Mouse (Mus musculus): ENCODE results near the gene Gmpr2. TPM values are rescaled to one million over a fixed set of nuclear protein-coding genes. Genes with fewer than 3 reads are reported as not detected.
A peak's percentile ranks its signal among the peaks of the same experiment; 100 is the strongest.

Gene Gmpr2
- total RNA-seq, 2 experiments from 2014 or later, result 16.4 to 18.5 TPM

GRCm38 (mm10) chr14:55672741-55673060 is 960 bp downstream of the Gmpr2 start:
- no peak for DNase-seq
- intact Hi-C loops (cut with DNase I), result no loop called here

GRCm38 (mm10) chr14:55677615-55678014 is 5.9 kb downstream of the Gmpr2 start:
- no peak for DNase-seq
- intact Hi-C loops (cut with DNase I), result no loop called here

- DNase-seq, result peak; percentile 94 to 96
- intact Hi-C loops (cut with DNase I), result loop anchor here (1.0 to 2.0 kb wide), 2 partner anchors 39 to 62 kb away; no protein-coding TSS in a partner anchor
These were observed 9.7 kb downstream of the Gmpr2 start, which contains the start of gene Tinf2 for GRCm38 (mm10) chr14:55681160-55682117. Gene Tinf2, minus strand, starts transcription at chr14:55681820.

GRCm38 (mm10) chr14:55682118-55682493 is 10.4 kb downstream of the Gmpr2 start:
- intact Hi-C loops (cut with DNase I), result loop anchor here (1.0 to 2.0 kb wide), 2 partner anchors 39 to 61 kb away; no protein-coding TSS in a partner anchor
- DNase-seq, result no peak

GRCm38 (mm10) chr14:55689433-55689832 is 17.7 kb downstream of the Gmpr2 start:
- intact Hi-C loops (cut with DNase I), result no loop called here
- no peak for DNase-seq

GRCm38 (mm10) chr14:55697226-55697625 is 25.5 kb downstream of the Gmpr2 start:
- intact Hi-C loops (cut with DNase I), result no loop called here
- no peak for DNase-seq

GRCm38 (mm10) chr14:55701131-55701530 is 29.4 kb downstream of the Gmpr2 start:
- intact Hi-C loops (cut with DNase I), result no loop called here
- no peak for DNase-seq

- no peak for DNase-seq
- intact Hi-C loops (cut with DNase I), result no loop called here
These were observed 31.0 kb downstream of the Gmpr2 start for GRCm38 (mm10) chr14:55702761-55703160.

- intact Hi-C loops (cut with DNase I), result no loop called here
- no peak for DNase-seq
These were observed 34.4 kb downstream of the Gmpr2 start for GRCm38 (mm10) chr14:55706051-55706600.

- no peak for DNase-seq
- intact Hi-C loops (cut with DNase I), result no loop called here
These were observed 35.7 kb downstream of the Gmpr2 start for GRCm38 (mm10) chr14:55707397-55707796.

GRCm38 (mm10) chr14:55709509-55709908 is 37.8 kb downstream of the Gmpr2 start:
- no peak for DNase-seq
- intact Hi-C loops (cut with DNase I), result no loop called here

GRCm38 (mm10) chr14:55711786-55712185 is 40.0 kb downstream of the Gmpr2 start:
- intact Hi-C loops (cut with DNase I), result no loop called here
- no peak for DNase-seq

- intact Hi-C loops (cut with DNase I), result no loop called here
- peak; percentile 31 to 41 for DNase-seq
These were observed 41.4 kb downstream of the Gmpr2 start for GRCm38 (mm10) chr14:55713007-55713728.

GRCm38 (mm10) chr14:55713729-55714122 is 42.0 kb downstream of the Gmpr2 start, which contains the start of gene Tgm1:
Gene Tgm1, minus strand, starts transcription at chr14:55713926.
- DNase-seq, result no peak
- intact Hi-C loops (cut with DNase I), result no loop called here

GRCm38 (mm10) chr14:55714893-55715292 is 43.2 kb downstream of the Gmpr2 start:
- intact Hi-C loops (cut with DNase I), result no loop called here

GRCm38 (mm10) chr14:55716271-55716670 is 44.5 kb downstream of the Gmpr2 start:
- no peak for DNase-seq
- intact Hi-C loops (cut with DNase I), result no loop called here

More at GRCm38 (mm10) chr14:55714893-55715292, 43.2 kb downstream of the Gmpr2 start:
- DNase-seq, result no peak

GRCm38 (mm10) chr14:55716884-55717283 is 45.1 kb downstream of the Gmpr2 start:
- intact Hi-C loops (cut with DNase I), result no loop called here

GRCm38 (mm10) chr14:55719737-55720136 is 48.0 kb downstream of the Gmpr2 start:
- intact Hi-C loops (cut with DNase I), result loop anchor here (2.0 kb wide), 1 partner anchor 37 kb away; no protein-coding TSS in a partner anchor
- no peak for DNase-seq

More at GRCm38 (mm10) chr14:55716884-55717283, 45.1 kb downstream of the Gmpr2 start:
- no peak for DNase-seq

GRCm38 (mm10) chr14:55720666-55721065 is 48.9 kb downstream of the Gmpr2 start:
- intact Hi-C loops (cut with DNase I), result loop anchor here (2.0 kb wide), 1 partner anchor 38 kb away; no protein-coding TSS in a partner anchor
- no peak for DNase-seq

- intact Hi-C loops (cut with DNase I), result loop anchor here (2.0 kb wide), 1 partner anchor 38 kb away; no protein-coding TSS in a partner anchor
- DNase-seq, result no peak
These were observed 49.3 kb downstream of the Gmpr2 start for GRCm38 (mm10) chr14:55721076-55721475.

Data from heart, postnatal 10 days (tissue).